Mouse (Mus musculus) neural tube, embryonic 14.5 days (tissue): ENCODE measurements at regions not wholly inside any gene's neighbourhood (a gene's known extent, or its start where the extent isn't known, plus 50 kb on each side); places are given as distances from the start of the nearest gene placed in this dataset.

Experiments used
- ATAC-seq: fragments of 200-750 bp; cut with Nextera tagmentation; 2 replicates; pipeline ENCODE4 v1.8.0; 2017; ENCODE audit warnings: low read depth, mild to moderate bottlenecking, moderate TSS enrichment, moderate library complexity
- H3K27ac ChIP-seq: fragments of 300-500 bp; sonication (generic); 2 replicates; pipeline ENCODE4 v1.5.1; 2014; ENCODE audit warnings: low read depth, mild to moderate bottlenecking, control low read depth, low read length, moderate library complexity, mixed read lengths
- H3K27me3 ChIP-seq: fragments of 300-500 bp; sonication (generic); 2 replicates; pipeline ENCODE4 v1.6.1; 2014; ENCODE audit warnings: low read length; ENCODE audit not compliant: control insufficient read depth, insufficient read depth
- H3K36me3 ChIP-seq: fragments of 300-500 bp; sonication (generic); 2 replicates; pipeline ENCODE4 v1.6.1; 2014; ENCODE audit warnings: low read length, mixed read lengths; ENCODE audit not compliant: control insufficient read depth, insufficient read depth
- H3K4me1 ChIP-seq: fragments of 300-500 bp; sonication (generic); 2 replicates; pipeline ENCODE4 v1.6.1; 2014; ENCODE audit warnings: low read length; ENCODE audit not compliant: control insufficient read depth, insufficient read depth
- H3K4me2 ChIP-seq: fragments of 300-500 bp; sonication (generic); 2 replicates; pipeline ENCODE4 v1.6.1; 2014; ENCODE audit warnings: mild to moderate bottlenecking, low read depth, low read length, control low read depth
- H3K4me3 ChIP-seq: fragments of 300-500 bp; sonication (generic); 2 replicates; pipeline ENCODE4 v1.5.1; 2014; ENCODE audit warnings: low read depth, low read length, control low read depth, mixed read lengths
- H3K9ac ChIP-seq: fragments of 300-500 bp; sonication (generic); replicated peaks from 2 replicates; pipeline ENCODE4 v1.6.1; 2014; ENCODE audit warnings: low read depth, mild to moderate bottlenecking, control low read depth, low read length, mixed read lengths
- H3K9me3 ChIP-seq: fragments of 300-500 bp; sonication (generic); 2 replicates; pipeline ENCODE4 v1.6.1; 2016; ENCODE audit warnings: low read length; ENCODE audit not compliant: control insufficient read depth
- WGBS: fragments of 180-500 bp; shearing (Covaris S2); extraction: QIAGEN DNeasy Blood & Tissue Kit; methylation state at CpG from one replicate; pipeline ENCODE4 v1.1.7; 2014; 5-methylcytosine and 5-hydroxymethylcytosine counted together

DNA sequence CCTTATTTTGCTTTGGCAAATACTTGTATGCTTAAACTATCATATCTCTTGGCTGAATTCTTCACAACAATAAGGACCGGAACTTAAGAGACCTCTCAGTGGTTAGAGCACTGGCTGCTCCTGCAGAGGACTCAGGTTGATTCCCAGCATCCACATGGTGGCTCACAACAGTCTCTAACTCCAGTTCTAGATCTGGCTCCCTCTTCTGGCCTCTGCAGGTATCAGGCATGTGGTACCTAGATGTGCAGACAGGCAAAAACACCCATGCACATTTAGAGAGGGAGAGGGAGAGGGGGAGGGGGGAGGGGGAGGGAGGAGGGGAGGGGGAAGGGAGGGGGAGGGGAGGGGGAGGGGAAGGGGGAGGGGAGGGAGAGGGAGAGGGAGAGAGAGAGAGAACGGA, 80.0 kb upstream of the Sfswap start:
- no peak for ATAC-seq
- 78% methylated on average over 2 of the region's 2 CpGs for WGBS
- H3K4me2 ChIP-seq: no peak overlapping the region
- no peak overlapping the region for H3K27ac ChIP-seq
- no peak overlapping the region for H3K9ac ChIP-seq
- no peaks in the 10 kb centered on the region for H3K27me3 ChIP-seq
- H3K9me3 ChIP-seq: no peaks in the 10 kb centered on the region
- H3K36me3 ChIP-seq: no peaks in the 10 kb centered on the region
- no peaks in the 10 kb centered on the region for H3K4me1 ChIP-seq
- no peak overlapping the region for H3K4me3 ChIP-seq

DNA sequence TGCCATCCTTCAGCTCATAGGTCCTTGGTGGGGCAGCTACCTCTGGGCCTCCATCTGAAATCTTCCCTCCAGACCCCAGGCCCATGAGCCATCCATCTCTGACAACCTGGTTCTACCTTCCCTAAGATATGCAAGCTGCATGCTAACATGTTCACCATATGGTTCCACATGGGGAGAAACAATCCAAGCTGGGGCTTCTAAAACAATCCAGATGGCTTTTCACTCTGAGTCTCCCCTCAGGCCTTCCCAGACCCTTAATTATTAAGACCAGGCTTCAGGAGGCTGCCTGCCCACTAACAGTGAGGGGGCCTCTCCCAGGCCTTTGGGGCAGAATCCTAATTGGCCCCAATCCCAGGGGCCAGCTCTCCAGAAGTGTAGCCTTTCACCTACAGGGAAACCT, 71.1 kb upstream of the Sfswap start:
- no peak overlapping the region for H3K27ac ChIP-seq
- H3K36me3 ChIP-seq: no peaks in the 10 kb centered on the region
- no peak overlapping the region for H3K4me3 ChIP-seq
- H3K9ac ChIP-seq: 0 out of 2 replicates have a peak overlapping the region, but pooled peaks have one; percentile 2
- H3K9me3 ChIP-seq: no peaks in the 10 kb centered on the region
- no peak overlapping the region for H3K4me2 ChIP-seq
- no peaks in the 10 kb centered on the region for H3K27me3 ChIP-seq
- ATAC-seq: no peak
- H3K4me1 ChIP-seq: peaks cover 4% of the 10 kb centered on the region; the same call in 1 of the 2 replicates

DNA sequence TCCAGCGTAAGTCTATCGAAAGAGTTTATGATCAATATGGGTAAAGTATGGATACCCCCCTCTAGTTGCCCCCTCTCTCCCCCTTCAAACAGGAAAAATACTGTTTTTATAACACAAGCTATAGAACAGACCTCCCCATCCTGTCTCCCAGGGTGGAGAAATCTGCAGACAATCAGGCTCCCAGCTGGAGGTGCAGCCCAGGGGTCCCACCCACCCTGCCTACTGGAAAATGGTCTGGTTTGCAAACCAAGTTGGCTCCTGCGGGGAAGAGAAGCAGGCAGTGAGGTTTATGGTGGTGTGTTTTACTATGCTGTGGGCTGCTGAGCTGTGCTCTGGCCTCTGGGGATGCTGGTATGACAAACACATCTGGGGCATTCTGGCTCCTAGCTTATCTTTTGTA, 70.7 kb upstream of the Sfswap start:
- Histone ChIP-seq H3K4me1 (peaks cover 4% of the 10 kb centered on the region; the same call in 1 of the 2 replicates), H3K4me3 (no peak overlapping the region), H3K9ac (no peak overlapping the region), H3K4me2 (no peak overlapping the region), H3K9me3 (no peaks in the 10 kb centered on the region), H3K27me3 (no peaks in the 10 kb centered on the region), H3K27ac (no peak overlapping the region), H3K36me3 (no peaks in the 10 kb centered on the region)
- ATAC-seq: no peak
- 61% methylated on average over 3 of the region's 3 CpGs for WGBS

DNA sequence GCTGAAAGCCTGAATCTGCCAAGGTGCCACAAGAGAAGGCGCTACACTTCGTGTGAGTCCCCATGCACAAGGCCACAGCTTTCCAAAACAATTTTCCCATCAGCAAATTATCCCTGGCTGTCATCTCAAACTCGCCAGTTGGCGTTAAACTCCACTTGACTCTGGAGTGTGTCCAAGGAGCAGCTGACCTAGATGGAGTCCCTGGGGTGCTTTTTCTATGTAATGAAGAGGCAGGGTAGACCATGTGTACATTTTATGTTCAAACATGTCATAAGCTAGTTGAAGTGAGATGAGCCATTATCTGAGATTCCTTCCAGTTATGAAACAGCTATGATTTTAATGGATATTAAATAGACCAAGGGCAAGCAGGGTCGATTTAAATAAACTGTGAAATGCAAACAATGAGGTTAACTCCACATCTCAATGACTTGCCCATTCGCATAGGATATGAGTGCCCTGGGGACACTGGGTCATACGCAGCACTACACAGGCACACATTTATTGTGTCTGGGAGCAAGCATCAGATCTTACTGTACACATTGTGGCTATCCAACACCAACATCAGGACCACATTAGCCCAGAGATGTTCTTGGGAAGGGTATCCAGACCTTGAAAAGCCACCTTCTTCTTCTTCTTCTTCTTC, 51.0 kb upstream of the Sfswap start:
- H3K9ac ChIP-seq: no peak overlapping the region
- 37% methylated on average over 7 of the region's 7 CpGs for WGBS

More for the DNA sequence above, 51.0 kb upstream of the Sfswap start:
- Histone ChIP-seq H3K36me3 (no peaks in the 10 kb centered on the region), H3K4me3 (no peak overlapping the region), H3K27me3 (no peaks in the 10 kb centered on the region), H3K4me2 (no peak overlapping the region), H3K9me3 (no peaks in the 10 kb centered on the region), H3K4me1 (no peaks in the 10 kb centered on the region), H3K27ac (no peak overlapping the region)
- no peak for ATAC-seq
